Mouse (Mus musculus) fat pad, adult 2 months (tissue): ENCODE results near the gene Mmp2.
"Not testable (repeated sequence)": the region's sequence is repeated elsewhere in the genome, so short reads cannot be mapped to it uniquely, and the experiment has no call there.

Experiments used
- DNase-seq: peaks from one replicate; pipeline ENCODE4 v3.0.0-alpha.2; 2011; ENCODE audit warnings: low read depth, low spot score; ENCODE audit errors: extremely low read depth

Mmp2 gene

DNA sequence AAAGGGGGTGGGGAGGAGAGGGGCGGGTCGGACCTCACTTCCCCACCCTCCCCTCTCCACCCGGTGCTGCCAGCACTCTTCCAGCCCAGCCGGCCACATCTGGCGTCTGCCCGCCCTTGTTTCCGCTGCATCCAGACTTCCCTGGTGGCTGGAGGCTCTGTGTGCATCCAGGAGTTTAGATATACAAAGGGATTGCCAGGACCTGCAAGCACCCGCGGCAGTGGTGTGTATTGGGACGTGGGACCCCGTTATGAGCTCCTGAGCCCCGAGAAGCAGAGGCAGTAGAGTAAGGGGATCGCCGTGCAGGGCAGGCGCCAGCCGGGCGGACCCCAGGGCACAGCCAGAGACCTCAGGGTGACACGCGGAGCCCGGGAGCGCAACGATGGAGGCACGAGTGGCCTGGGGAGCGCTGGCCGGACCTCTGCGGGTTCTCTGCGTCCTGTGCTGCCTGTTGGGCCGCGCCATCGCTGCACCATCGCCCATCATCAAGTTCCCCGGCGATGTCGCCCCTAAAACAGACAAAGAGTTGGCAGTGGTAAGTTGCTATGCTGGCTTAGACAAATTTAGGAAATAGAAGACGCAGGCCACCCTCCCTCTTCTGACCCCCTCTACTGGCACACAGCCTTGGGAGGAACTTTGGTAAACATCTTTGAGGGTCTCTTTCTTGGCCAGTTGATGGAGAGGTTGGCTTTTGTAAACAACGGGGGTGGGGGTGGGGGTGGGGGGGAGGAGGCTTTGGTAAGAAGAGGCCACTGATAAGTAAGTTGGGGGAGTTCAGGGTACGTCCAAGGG, at the start of gene Mmp2:
Gene Mmp2, plus strand, starts transcription at position 49 of the 792 bp plus-strand sequence.
- no peak for DNase-seq

DNA sequence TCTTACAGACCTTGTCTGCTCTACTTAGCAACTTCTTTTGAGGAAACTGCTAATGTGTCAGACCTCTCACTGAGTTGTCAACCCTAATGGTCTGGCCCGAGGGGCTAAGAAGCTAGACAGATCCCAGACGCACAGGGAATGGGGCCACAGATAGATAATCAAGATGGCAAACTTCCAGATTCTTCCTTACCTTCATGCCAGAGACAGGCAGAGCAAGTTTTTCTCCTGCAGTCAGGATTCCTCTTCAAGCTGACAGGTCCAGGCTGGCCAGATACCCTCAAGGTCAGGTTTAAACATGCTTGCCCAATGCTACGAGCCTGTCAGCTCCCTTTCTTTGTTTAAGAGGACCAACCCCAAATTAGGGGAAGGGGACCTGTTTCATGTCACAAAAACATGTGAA, 46.1 kb upstream of the Mmp2 start:
- peak; percentile 10 for DNase-seq

DNA sequence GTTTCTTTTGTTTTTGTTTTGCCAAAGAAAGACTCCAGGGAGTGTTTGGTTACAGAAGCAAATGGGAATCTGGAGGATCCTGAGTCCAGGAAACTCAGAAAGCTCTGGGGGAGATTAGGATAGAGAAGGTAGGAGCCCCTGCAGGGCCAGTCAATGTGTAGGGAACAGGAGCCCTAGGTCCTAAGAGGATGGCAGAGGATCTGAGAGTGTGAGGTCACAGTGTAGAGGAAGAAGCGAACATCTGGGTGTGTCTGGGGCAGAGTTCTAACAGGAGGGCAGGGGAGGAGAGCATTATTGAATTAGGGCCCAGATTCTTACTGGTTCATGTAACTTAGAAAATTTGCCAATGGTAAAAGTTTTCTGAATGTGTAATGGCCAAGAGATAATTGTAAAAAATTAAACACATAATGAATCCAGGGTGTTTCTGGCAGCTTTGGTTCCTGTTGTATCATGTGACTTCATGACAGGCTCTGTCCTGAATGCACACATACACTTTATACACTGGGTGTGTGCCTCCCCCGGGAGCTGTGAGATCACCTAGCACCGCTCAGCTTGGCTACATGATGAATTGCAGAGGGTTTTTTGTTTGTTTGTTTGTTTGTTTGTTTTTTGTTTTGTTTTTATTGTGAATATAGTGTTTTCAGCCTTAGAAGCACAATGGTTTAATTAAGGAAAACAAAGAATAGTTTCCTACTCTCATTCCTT, 43.0 kb upstream of the Mmp2 start:
- no peak for DNase-seq

DNA sequence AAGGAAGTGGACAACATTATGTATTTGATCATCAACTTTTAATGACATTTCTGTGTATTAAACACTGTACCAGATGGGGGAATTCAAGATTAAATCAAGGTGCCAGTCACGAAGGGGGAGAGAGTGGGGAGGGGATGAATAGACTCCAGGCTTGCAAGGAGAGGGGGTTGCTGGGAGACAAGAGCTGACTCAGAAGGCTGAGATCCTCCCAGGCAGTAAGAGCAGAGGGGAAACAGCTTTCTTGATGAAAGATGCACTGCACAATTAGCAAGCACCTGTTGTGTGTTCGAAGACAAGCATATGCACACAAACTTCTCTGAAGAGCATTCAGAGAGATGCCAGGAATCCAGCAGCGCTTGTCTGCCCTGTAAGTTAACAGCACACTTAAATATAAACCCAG, 36.3 kb upstream of the Mmp2 start:
- no peak for DNase-seq

DNA sequence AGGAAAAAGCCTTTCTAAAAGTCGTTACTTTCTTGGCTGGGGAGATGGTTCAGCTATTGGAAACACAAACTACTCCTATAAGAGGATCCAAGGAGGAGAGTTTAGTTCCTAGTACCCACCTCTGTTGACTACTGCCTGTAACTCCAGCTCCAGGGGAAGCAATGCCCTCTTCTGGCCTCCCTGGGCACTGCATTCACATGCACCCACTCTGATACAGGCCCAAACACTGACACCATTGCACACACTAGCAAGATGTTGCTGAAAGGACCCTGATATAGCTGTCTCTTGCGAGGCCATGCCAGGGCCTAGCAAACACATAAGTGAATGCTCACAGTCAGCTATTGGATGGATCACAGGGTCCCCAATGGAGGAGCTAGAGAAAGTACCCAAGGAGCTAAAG, 35.1 kb upstream of the Mmp2 start:
- not testable (repeated sequence) for DNase-seq

DNA sequence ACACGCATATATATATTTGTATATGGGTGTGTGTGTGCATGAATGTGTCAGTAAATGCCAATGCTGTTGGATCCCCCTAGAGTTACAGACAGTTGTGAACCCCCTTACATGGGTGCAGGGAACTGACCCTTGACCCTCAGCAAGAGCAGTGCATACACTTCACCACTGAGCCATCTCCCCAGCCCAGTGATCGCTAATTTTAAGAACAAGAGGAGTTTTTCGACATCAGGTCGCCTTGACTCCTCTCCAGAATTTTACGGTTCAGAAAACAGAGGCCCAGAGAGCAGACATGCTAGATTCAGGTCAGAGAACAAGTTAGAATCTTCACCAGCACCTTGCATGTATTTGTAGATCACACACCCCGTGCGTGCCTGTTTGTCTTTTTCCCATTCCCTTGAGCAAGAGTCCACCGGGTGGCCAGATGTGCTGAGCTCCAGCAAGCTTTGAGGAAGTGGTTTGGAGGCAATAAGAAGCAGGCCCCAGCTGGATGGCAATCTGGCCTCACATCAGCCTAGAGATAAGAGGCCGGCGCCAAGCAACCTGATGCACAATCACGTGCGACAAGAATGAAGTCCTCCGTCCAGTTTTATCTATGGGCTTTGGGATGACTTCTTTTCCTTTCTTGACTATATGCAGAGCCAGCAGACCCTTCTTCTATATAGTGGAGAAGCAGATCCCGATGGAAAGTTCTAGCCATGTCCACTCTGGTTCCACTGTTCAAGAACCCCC, 33.1 kb upstream of the Mmp2 start:
- no peak for DNase-seq

DNA sequence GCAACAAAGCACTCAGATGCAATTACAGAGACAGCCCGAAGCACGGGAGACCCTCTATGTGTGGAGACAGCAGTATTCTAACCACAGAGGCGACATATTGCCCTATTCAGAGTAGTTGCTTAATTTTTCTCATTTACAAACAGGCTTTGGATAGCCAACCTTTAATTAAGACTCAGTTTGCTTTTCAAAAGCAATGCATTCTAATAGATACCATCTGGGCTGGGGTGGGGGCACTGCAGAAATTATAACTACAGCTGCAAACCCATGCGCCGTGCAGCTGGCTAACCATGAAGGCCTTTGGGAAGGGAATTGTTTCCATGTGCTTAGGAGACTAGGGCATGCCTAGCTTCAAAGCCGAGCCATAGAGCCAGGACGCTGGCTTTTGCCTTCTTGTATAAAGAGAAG, 29.6 kb upstream of the Mmp2 start:
- DNase-seq: no peak

DNA sequence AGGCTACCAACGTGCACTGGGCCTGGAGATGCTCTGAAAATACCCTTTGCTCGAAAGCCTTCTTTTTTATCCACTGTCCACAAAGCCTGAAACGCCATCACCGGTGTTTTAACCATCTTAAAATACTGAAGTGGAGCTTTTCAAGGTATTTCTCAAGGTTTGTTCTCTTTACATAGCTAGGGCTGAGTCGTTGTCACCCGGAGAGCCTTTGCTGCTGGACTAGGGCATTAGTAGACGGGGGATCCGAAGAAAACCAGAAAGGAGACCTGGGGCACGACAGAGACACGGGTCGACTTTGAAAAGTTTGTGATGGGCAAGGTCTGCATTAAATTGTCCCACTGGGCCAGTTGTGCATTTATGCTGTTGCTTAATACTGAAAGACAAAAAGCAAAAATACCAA, 27.7 kb upstream of the Mmp2 start:
- no peak for DNase-seq

DNA sequence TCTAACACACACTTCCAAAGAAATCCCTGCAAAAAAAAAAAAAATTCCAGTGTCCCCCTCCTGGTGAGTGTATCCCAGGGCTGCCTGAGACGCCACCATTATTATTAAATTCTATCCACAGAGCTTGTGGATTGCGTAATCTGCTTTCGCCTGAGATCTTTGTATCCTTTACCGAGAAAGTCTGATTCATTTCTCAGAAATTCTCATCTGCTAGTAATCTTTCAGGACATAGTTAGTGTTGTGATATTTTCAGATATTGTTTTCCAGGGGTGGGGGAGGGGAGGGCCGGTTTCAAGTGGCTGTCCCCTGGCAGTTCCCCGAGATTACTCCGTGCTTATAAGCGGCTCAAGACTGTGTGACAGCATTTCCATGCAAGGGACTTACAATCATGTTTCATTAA, 25.9 kb upstream of the Mmp2 start:
- no peak for DNase-seq

DNA sequence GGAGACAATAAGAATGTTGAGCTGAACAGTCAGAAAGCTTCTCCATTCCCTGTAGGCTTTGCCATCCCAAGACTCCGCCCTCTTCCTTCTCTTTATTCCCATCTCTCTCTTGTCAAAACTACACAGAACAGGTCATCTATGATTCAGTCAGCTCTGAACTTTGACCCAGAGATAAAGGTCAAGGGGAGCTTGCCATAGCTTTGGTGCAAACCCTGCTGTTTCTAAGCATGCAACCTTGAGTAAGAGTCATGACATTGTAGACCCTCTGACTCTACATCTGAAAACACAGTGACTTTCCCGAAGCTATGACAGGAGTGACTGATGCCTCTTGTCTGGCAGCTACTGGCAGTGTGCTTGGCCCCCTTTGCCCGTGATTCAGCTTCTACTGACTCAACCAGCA, 24.5 kb upstream of the Mmp2 start:
- DNase-seq: no peak

DNA sequence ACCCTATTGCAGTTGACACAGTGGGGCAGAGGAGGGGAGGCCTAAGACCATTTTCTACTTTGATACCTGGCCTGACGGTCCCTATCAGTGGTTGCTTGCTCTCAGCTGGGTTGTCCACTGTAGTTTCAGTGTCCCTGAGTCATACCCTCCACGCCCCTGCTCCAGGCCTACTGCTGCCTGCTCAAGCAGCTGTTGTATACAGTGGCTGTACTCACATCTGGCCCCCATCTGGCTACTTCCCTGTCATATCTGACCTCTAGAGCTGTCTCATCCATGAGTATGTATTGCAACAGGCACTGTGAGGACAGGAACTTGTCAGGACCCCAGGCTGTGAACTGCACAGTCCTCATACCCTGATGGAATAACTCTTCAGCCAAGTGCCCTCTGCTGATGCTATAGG, 14.3 kb upstream of the Mmp2 start:
- DNase-seq: no peak

DNA sequence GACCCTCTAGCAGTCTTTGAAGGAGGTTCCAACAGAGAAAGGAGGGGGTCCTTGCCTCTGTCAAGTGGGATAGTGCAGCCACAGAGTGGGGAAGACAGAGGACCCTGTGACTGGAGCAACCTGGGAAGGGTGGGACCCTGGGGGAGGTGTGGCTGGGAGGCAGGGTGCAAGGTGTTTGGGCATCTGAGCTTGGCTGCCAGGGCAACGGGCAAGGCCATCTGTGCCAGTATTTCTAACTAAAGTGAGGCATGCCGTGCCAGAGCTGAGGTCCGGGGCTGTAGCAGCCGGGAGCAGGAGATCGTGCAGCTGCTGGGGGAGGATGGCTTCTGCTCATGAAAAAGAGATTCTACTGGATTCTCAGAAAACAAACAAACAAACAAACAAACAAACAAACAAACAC, 11.4 kb upstream of the Mmp2 start:
- no peak for DNase-seq

DNA sequence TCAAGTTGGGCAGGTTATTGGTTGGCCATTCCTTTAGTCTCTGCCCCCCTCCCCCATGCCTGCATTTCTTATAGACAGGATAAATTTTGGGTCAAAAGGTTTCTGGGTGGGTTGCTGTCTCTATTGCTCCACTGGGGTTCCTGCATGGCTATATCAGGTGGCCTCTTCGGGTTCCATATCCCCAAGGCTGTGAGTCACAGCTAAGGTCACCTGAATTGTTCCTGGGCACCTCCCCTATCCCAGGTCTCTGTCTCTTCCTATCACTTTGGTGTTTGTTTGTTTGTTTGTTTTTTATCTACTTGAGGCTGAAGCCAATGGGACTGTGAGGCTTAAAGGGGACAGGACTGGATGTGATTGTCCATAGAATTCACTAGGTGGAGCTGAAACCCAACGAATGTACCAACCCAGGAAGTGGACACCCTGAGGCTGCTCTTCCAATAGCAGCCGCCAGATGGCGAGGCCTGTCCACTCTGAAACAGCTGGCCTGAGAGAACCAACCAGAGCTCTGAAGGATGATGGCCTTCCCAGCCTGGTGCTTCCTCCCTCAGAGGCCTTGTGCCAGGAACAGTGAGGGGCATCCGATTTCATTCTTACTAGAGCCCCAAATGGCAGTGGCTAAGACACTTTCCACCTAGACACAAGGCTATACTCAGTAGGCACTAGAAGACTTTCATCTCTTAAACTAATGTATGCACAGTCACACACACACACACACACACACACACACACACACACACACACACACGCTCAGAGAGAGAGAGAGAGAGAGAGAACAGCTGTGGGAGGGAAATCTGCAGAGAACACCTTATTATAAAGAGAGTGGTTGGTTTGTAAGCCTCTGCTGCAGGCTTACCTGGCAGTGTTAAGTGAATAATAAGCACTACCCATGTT, 8.9 kb upstream of the Mmp2 start:
- no peak for DNase-seq

DNA sequence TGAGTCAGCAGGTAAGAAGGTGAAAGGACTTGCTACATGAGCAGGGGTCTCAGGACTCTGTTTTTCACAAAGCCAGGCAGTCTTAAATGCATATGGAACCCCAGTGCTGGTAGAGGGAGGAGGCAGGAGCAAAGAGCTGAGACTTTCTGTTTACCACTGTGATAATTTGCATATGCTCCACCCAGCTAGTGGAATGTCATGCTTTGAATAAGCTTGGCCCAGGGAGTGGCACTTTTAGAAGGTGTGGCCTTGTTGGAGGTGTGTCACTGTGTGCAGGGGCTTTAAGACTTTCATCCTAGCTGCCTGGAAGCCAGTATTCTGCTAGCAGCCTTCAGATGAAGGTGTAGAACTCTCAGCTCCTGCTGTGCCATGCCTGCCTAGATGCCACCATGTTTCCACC, 5.9 kb upstream of the Mmp2 start:
- no peak for DNase-seq

DNA sequence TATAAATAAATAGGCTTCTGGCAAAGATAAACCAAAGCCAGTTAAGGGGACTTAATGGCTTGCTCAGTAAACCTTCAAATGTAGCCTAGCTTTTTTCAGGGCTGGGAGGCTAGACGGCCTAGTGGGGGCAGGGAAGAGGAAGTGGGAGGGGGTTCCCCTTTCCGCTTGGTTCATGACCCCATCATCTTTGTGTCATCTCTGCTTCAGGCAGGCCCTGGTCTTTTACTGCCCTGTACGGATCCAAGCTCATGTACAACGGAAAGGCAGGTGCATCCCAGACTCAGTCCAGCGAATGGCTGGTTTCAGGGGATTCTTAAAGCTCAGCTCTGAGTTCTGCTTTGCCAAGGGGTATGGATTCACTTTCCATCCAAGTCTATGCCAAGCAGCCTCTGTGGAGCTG, 4.7 kb upstream of the Mmp2 start:
- DNase-seq: no peak

DNA sequence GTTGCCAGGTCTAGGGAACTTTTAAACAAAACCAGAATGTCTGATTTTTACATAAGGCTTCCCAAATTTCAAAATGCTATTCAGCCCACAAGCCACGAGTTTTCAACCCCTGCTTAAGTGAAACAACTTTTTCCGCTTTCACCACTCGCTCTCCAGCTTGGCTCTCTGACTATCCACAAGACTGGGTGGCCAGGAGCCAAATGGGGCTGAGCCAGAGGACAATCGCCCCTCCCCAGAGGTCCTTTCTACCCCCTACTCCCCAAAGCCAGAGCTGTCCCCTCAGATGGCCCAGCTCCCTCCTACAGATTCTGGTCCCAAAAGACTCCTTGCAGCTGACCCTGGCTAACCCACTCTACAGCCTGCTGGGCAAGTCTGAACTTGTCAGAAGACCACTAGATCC, 1.1 kb upstream of the Mmp2 start:
- no peak for DNase-seq

DNA sequence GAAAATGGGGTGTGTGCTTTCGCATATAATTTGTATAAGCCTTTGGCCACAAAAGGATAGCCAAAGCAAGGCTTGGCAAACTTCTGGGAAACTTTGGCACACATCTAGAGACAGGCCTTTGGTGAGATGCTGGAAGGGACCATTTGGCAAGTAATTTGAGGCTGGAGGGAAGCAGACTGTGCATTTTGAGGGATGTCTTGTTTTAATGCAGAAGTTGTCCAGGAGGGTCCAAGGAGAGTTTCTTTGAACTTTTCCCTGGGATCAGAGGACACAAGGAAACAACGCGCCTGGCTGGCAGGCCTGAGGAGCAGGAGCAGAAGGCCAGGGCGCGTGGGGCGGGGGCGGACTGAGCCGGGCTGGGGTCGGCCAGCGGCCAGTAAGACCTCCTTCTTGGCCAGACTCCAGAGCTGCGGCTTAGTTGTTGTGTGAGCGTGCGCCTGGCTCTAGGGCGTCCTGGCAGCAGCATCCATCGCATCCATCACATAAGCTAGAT, 1.2 kb downstream of the Mmp2 start:
- no peak for DNase-seq

DNA sequence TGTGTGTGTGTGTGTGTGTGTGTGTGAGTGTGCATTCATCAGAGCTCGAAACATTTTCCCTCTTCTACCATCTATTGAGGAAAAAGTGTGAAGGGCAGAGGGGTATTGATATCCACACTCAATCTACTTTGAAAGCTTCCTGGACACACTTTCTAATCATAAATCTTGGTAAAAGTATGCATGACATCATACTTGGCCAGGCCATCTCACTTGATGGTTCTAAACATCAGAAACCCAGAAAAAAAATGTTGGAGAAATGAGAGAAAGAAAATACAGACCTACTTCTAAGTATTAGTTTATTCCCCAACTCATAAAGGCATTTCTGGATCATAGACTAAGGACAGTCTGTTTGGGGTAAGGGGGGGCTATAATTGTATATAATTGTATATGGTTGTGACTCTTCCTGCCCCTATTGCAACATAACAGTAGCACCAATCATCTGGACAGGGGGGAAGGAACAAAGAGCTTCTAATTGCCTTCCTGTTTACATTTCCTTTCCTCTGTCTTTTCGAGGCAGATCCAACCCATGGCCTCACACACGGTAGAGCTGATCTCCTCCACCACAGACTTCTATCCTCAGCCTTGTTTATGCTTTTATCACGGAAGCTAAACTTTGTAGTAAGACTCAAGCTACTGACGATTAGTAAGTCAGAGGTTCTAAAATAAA, 7.1 kb downstream of the Mmp2 start:
- no peak for DNase-seq

DNA sequence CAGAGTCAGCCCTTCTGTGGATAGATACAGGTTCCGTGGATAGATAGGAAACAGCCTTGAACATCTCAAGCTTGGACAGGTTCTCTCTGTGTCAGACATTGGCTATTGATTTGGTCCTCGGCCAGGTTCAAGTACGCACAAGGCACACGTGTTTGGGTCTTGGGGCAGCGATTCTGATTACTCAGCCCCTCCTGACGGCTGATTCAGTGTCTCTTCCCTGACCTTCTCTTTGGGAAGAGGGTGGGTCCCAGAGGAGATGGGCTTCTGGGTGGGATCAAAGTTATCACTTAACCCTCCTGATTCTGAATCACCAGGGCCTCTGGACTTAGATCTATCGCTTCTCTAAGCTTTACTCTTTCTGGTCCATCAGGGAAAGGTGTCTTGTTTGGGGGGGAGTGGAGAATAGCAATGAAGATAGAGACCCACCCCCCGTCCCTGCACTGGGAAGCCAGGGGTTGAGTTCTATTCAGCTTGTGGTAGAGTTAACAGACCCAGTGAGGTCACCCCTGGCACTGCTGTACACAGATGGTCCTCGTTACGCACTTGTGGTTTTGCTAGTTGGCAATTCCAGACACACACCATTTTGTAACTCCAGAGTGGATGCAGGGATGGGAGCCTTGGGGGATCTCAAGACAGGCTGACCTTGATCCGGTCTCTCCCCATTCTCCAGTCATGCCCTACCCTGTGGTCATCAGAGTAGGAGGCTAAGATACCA, 7.9 kb downstream of the Mmp2 start:
- DNase-seq: no peak

DNA sequence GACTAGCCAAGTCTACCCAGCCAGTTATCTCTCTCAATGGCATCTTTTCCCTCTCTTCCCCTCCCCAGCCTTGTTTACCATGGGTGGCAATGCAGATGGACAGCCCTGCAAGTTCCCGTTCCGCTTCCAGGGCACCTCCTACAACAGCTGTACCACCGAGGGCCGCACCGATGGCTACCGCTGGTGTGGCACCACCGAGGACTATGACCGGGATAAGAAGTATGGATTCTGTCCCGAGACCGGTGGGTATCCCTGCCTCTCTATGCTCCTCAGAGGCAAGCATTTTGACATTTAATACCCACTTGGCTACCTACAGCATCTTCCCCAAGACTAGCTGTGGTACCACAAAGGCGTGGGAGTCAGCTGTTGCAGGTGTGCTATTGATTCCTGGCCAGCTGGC, 8.8 kb downstream of the Mmp2 start:
- no peak for DNase-seq
